ENCODE assay signal across 13 mouse cellular contexts in the genomic region with DNA sequence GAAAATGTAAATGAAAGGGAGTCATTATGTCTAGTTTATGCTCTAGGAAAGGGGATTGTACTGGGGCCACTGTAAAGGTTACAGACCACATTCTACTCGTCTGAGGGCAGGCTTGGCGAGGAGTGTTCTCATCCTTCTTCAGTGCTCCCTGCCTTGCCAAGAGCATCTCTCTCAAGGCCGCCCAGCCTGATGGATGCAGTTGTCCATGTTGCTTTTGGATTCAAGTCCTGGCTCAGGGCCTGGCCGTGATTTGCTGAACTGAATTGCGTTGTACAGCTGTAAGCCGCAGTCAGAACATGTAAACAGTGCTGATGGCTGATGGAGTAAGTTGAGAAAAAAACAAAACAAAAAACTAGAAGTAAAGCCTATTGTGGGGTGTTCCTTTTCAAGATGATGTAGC. TPM values are rescaled to one million over a fixed set of nuclear protein-coding genes. Genes with fewer than 3 reads are reported as not detected.
DNase-seq lines count a peak whose midpoint lies in the region; ATAC-seq and TF ChIP-seq lines count a peak whose summit lies in the region.
"Had no signal": no experiment of that assay in that cellular context is flagged by ENCODE, and none has a peak within 500 bp of the region (broad histone marks: within the 10 kb centered on the region; RNA-seq: fewer than 3 reads in every experiment).

No protein-coding gene starts in this region.

- intact Hi-C loops in gastrocnemius, adult 2 months (cut with DNase I) = no loop called here

- no peak for TF ChIP-seq CTCF in lung, adult 2 months (IDR thresholded peaks at IDR 0.05; ENCODE audit: insufficient read depth, low read length)
- no peak for TF ChIP-seq CTCF in gastrocnemius, adult 2 months (IDR thresholded peaks at IDR 0.05)
- TF ChIP-seq CTCF in liver, postnatal 0 days (IDR thresholded peaks at IDR 0.05; ENCODE audit: low read depth) = no peak

- H3K4me1 ChIP-seq in lung, adult 2 months (ENCODE audit: control insufficient read depth, insufficient read depth, low read length) = no peaks in the 10 kb centered on the region
- no peaks in the 10 kb centered on the region for H3K4me1 ChIP-seq in liver, postnatal 0 days (ENCODE audit: insufficient read depth)
- H3K4me1 ChIP-seq in hindbrain, embryonic 14.5 days (replicated peaks; ENCODE audit: control insufficient read depth, insufficient read depth, low read length) = no peaks in the 10 kb centered on the region
- H3K4me1 ChIP-seq: forebrain, embryonic 15.5 days; hindbrain, embryonic 12.5 days had no signal

- no peaks in the 10 kb centered on the region for H3K27me3 ChIP-seq in liver, postnatal 0 days (ENCODE audit: insufficient read depth, low read length)
- H3K27me3 ChIP-seq in hindbrain, embryonic 14.5 days (ENCODE audit: control insufficient read depth, insufficient read depth, low read length) = no peaks in the 10 kb centered on the region
- H3K27me3 ChIP-seq: forebrain, embryonic 15.5 days; hindbrain, embryonic 12.5 days had no signal

- H3K27ac ChIP-seq in gastrocnemius, adult 2 months = peak overlapping the region; percentile 25; the same call in 1 of the 2 replicates
- no peak overlapping the region for H3K27ac ChIP-seq in liver, postnatal 0 days (ENCODE audit: low read depth)
- H3K27ac ChIP-seq in hindbrain, embryonic 14.5 days = no peak overlapping the region
- H3K27ac ChIP-seq: forebrain, embryonic 15.5 days; hindbrain, embryonic 12.5 days had no signal

- H3K4me2 ChIP-seq in liver, postnatal 0 days (ENCODE audit: low read depth, low read length) = no peak overlapping the region
- no peak overlapping the region for H3K4me2 ChIP-seq in hindbrain, embryonic 14.5 days (replicated peaks)
- H3K4me2 ChIP-seq: forebrain, embryonic 15.5 days; hindbrain, embryonic 12.5 days; midbrain, embryonic 11.5 days had no signal

- ATAC-seq in liver, postnatal 0 days = no peak
- no peak for ATAC-seq in hindbrain, embryonic 14.5 days (ENCODE audit: low FRiP score)
- ATAC-seq: activated CD4-positive, CD25-positive, alpha-beta regulatory T cell, adult 4 months; forebrain, embryonic 15.5 days had no signal

- H3K36me3 ChIP-seq in liver, postnatal 0 days (replicated peaks; ENCODE audit: insufficient read depth, low read length) = no peaks in the 10 kb centered on the region
- H3K36me3 ChIP-seq in hindbrain, embryonic 14.5 days (replicated peaks; ENCODE audit: control insufficient read depth, insufficient read depth) = no peaks in the 10 kb centered on the region
- H3K36me3 ChIP-seq: forebrain, embryonic 15.5 days; hindbrain, embryonic 12.5 days had no signal

- H3K9ac ChIP-seq in liver, postnatal 0 days (replicated peaks) = no peak overlapping the region
- no peak overlapping the region for H3K9ac ChIP-seq in hindbrain, embryonic 14.5 days
- H3K9ac ChIP-seq: forebrain, embryonic 15.5 days; hindbrain, embryonic 12.5 days had no signal

- no peak for TF ChIP-seq EP300 in liver, postnatal 0 days (IDR thresholded peaks at IDR 0.05; ENCODE audit: low read depth)

- no peaks in the 10 kb centered on the region for H3K9me3 ChIP-seq in liver, postnatal 0 days (ENCODE audit: low read length)
- H3K9me3 ChIP-seq in hindbrain, embryonic 14.5 days (ENCODE audit: control insufficient read depth, low read length) = no peaks in the 10 kb centered on the region
- H3K9me3 ChIP-seq: forebrain, embryonic 15.5 days; hindbrain, embryonic 12.5 days had no signal

- TF ChIP-seq POLR2A in lung, adult 2 months (IDR thresholded peaks at IDR 0.05; ENCODE audit: borderline replicate concordance, extremely low read depth, low read depth, low read length) = no peak

- H3K4me3 ChIP-seq in lung, adult 2 months (replicated peaks; ENCODE audit: extremely low read depth, low read depth, low read length) = no peak overlapping the region
- H3K4me3 ChIP-seq in gastrocnemius, adult 2 months = no peak overlapping the region
- H3K4me3 ChIP-seq in liver, postnatal 0 days (ENCODE audit: low read depth, low read length) = no peak overlapping the region
- no peak overlapping the region for H3K4me3 ChIP-seq in hindbrain, embryonic 14.5 days (replicated peaks; ENCODE audit: low read length)
- H3K4me3 ChIP-seq: forebrain, embryonic 15.5 days; hindbrain, embryonic 12.5 days had no signal

- DNase-seq in lung, adult 18-20 months = peak; percentile 17 to 34
- DNase-seq in lung, adult 2 months = no peak
- peak; percentile 65 for DNase-seq in gastrocnemius, adult 2 months
- peak; percentile 25 for DNase-seq in kidney, adult 9 months
- DNase-seq in skeletal muscle tissue, adult 2 months (ENCODE audit: low read depth, low spot score) = peak; percentile 56
- DNase-seq in liver, postnatal 0 days = no peak
- DNase-seq in hindbrain, embryonic 14.5 days (ENCODE audit: low spot score) = no peak
- no peak for DNase-seq in spleen, adult 18-20 months
- DNase-seq: cerebellum, postnatal 36 days had no signal

- WGBS in lung, adult 2 months = 70% methylated on average over 6 of the region's 6 CpGs
- WGBS in liver, postnatal 0 days (ENCODE audit: insufficient replicate concordance) = 82% methylated on average over 6 of the region's 6 CpGs
- WGBS in hindbrain, embryonic 14.5 days = 89% methylated on average over 6 of the region's 6 CpGs

RNA-seq across cellular contexts. Expression of gene Musk, which starts 7.4 kb away (rescaled TPM):
- polyA plus RNA-seq in lung, adult 2 months (2012; rRNA removed) = 0.14 and 1.1 TPM in 2 replicates
- total RNA-seq in gastrocnemius, adult 2 months (2021) = 10 to 100 TPM; 20.4 to 66.6 TPM
- polyA plus RNA-seq in liver, postnatal 0 days (2015; fragmentation: Nextera tagmentation; extraction: Ambion mirVana) = 0.08 TPM in 2 replicates
- polyA plus RNA-seq in hindbrain, embryonic 14.5 days (2014; fragmentation: Nextera tagmentation; extraction: Ambion mirVana) = 0.05 TPM in 1 of 2 replicates, not detected in the other
- polyA plus RNA-seq: activated CD4-positive, CD25-positive, alpha-beta regulatory T cell, adult 4 months; midbrain, embryonic 11.5 days had no signal

Comparison
In these comparisons a context has a peak if more than half of its experiments do, and no peak if none do; other contexts are left out.
1. DNase-seq: peak in lung, adult 18-20 months (2 of 2), gastrocnemius, adult 2 months (single experiment), kidney, adult 9 months (single experiment) and skeletal muscle tissue, adult 2 months (single experiment); none in lung, adult 2 months (single experiment), liver, postnatal 0 days (single experiment), hindbrain, embryonic 14.5 days (single experiment) and spleen, adult 18-20 months (0 of 2).